Mouse (Mus musculus): Measurements from ENCODE around the gene Gm5415.
"Not testable (repeated sequence)": the region's sequence is repeated elsewhere in the genome, so short reads cannot be mapped to it uniquely, and the experiment has no call there.

Gene Gm5415

DNA sequence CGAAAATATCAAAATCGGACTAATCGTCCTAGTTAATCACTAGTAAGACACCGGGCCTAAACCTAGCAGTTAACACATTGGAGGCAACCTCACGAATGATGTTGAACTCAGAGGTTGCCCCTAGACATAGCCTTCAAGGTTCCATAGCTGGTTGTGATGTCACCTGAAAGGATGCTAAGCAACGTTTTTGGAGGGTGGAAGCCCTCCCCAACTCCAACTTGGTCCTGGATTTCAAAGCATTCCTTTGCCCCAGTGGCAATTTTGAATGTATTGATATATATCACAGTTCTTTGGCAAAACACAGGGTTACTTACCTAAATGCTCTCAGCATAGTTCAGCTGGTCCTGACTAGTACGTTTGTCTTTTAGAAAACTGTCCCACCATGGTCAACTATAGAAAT, at the start of gene Gm5415:
Gene Gm5415, minus strand, starts transcription at position 101 of the 400 bp plus-strand sequence.
- in situ Hi-C loops (cut with MboI; ENCODE audit: low sequenced_read_pairs): not testable (repeated sequence)

DNA sequence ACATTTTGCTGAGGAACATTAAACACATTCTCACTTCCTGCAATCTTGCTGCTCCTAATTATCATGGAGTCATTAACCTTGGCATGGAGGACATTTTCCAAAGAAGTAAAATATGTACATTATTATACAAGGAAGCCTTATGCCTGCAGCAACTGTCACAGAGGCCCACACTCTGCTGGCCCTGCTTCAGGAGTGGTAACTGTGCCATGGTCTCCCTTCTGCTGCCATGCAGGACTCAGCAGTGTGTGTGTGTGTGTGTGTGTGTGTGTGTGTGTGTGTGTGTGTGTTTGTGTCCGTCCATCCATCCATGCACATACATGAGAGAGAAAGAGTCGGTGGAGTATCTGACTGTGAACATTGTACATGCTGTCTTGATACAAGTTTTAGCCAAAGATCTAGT, 21.8 kb upstream of the Gm5415 start:
- in situ Hi-C loops (cut with MboI; ENCODE audit: low sequenced_read_pairs): no loop called here

DNA sequence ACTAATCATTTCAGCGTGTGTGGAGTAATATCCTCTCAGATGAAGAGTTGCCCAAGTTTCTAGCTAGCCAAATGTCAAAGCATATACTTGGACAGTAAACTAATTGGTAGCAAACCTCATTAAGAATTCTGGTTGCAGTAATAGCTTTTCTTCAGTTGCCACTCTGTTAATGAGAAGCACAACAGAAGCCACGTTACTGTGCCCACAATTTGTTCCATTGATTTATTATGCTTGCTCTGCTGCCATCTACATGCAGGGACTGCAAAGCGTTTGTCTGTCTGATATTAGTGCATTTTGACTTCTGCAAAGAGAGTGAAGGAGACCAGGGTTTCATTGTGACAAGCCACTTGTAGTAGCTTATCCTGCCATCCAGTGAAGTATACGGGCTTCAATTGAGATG, 6.8 kb upstream of the Gm5415 start:
- in situ Hi-C loops (cut with MboI; ENCODE audit: low sequenced_read_pairs): no loop called here

DNA sequence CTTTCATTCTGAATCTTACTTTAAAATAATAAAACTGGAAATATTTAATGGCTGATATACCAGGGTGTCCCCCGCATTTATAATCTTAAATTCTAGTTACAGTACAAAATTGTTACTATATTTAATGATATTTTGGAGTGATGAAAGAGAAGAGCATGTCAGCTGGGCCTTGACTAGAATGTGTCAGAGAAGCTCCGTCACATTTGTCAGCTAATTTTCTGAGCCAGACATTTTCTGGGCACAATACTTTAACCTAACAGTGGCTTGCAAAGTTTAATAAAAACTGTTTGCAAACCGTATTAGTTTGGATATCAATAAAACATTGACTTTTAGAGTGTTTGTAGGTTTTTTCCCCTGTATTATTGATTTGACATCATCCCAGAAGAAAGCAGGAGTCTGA, 6.4 kb upstream of the Gm5415 start:
- in situ Hi-C loops (cut with MboI; ENCODE audit: low sequenced_read_pairs): no loop called here

DNA sequence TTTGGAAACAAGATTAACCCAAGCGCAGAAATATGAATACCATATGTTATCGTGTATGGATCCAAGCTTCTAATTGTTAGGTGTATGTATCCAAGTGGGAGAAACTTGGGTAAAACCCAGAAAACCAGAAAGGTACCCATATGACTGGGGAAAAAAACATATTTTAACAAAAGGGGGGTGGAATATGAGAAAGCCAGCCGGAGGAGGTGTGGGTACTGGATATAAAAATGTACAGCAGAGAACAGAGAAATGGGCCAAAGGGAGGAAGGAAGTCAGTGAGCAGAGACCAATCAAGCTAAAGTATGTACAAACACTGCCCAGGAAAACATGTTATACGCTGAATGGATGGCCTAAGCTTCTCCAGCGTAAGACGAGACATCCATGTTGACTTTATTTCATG, 43.7 kb downstream of the Gm5415 start:
- in situ Hi-C loops (cut with MboI; ENCODE audit: low sequenced_read_pairs): no loop called here
